Mouse (Mus musculus): ENCODE results near the gene Sept9. TPM values are rescaled to one million over a fixed set of nuclear protein-coding genes. Genes with fewer than 3 reads are reported as not detected.

Sept9 gene
- polyA plus RNA-seq, 1 experiment from 2014 or later, result 208 TPM

DNA sequence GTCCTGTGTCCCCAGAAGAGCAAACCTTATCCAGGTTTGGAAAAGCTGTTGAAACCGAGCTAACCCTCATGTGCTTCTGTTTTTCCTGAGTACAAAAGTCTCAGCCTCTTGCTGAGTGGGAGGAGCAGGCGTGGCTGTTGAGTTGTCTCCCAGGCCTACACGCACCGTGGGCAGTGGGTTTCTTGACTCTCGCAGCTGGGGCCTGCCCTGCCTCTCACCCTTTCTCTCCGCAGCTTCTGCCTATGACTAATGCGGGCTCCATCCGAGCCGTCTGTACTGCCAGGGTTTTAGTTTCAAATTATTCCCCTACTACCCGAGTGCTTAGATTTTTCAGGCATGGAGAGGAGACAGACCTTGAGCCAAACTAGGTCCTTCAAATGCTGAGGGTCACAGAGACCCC is 28.7 kb downstream of the Sept9 start:
- no peak overlapping the region for H3K4me2 ChIP-seq (ENCODE audit: low read depth, severe bottlenecking)
- DNase-seq (ENCODE audit: low spot score) (no peak), ATAC-seq (ENCODE audit: insufficient number of reproducible peaks, low FRiP score, low TSS enrichment, low read depth) (no peak)
- 70% methylated on average over 10 of the region's 10 CpGs for WGBS
- H3K9ac ChIP-seq (ENCODE audit: low read length), result no peak overlapping the region
- H3K27ac ChIP-seq (replicated peaks; ENCODE audit: low read depth, low read length), result no peak overlapping the region
- peaks cover 11% of the 10 kb centered on the region for H3K4me1 ChIP-seq (ENCODE audit: control insufficient read depth, insufficient read depth, low read length)
- no peaks in the 10 kb centered on the region for H3K36me3 ChIP-seq (ENCODE audit: control insufficient read depth, insufficient read depth, low read length)
- no peaks in the 10 kb centered on the region for H3K27me3 ChIP-seq (ENCODE audit: control insufficient read depth, insufficient read depth, low read length)
- no peak overlapping the region for H3K4me3 ChIP-seq (ENCODE audit: low read depth, low read length)
- no peaks in the 10 kb centered on the region for H3K9me3 ChIP-seq (ENCODE audit: control insufficient read depth, low read length)

DNA sequence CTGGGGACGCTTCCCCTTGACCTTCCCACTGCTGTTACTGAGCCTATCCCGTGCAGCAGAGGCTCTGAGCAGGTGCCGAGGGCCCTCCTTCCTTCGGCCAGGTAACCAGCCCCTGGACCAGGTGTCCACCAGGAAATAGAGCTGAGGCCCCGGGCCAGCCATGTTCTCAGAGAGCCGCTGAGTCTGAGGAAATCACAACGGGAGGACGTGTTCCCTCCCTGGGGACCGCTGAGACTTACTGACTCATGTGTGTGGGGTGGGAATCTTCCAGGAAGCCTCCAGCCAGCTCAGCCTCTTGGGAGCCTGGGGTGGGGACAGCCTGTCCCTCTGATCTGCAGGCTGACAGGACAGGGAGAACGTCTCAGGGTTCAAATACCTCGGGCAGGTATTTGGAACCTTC is 32.1 kb downstream of the Sept9 start:
- peak overlapping the region; percentile 62 for H3K4me2 ChIP-seq (ENCODE audit: low read depth, severe bottlenecking)
- no peak for DNase-seq (ENCODE audit: low spot score)
- H3K9ac ChIP-seq (ENCODE audit: low read length), result no peak overlapping the region
- H3K27ac ChIP-seq (replicated peaks; ENCODE audit: low read depth, low read length), result 0 out of 2 replicates have a peak overlapping the region, but pooled peaks have one; percentile 12
- peaks cover 29% of the 10 kb centered on the region for H3K4me1 ChIP-seq (ENCODE audit: control insufficient read depth, insufficient read depth, low read length)
- no peak for ATAC-seq (ENCODE audit: insufficient number of reproducible peaks, low FRiP score, low TSS enrichment, low read depth)
- H3K36me3 ChIP-seq (ENCODE audit: control insufficient read depth, insufficient read depth, low read length), result no peaks in the 10 kb centered on the region
- no peaks in the 10 kb centered on the region for H3K27me3 ChIP-seq (ENCODE audit: control insufficient read depth, insufficient read depth, low read length)
- 56% methylated on average over 11 of the region's 11 CpGs for WGBS
- H3K9me3 ChIP-seq (ENCODE audit: control insufficient read depth, low read length), result no peaks in the 10 kb centered on the region
- H3K4me3 ChIP-seq (ENCODE audit: low read depth, low read length), result no peak overlapping the region

DNA sequence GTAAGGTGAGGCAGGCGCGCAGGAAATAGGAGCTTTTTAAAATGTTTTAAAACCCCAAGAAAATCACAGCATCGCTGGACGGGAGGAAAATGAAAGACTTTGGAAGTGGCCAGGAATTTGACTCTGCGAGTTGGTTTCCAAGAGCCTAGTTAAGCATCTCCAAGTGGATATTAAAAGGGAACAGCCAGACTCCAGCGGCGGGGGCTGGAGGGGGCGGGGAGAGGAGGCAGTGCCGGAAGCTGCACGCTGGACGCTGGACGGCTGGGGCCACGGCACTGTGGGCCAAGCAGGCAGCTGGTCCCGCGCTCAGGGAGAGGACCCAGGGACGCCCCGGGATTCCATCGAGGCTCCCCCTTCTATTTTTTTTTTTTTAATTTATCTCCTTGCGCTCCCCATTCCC is 32.6 kb downstream of the Sept9 start:
- peak; percentile 75 for DNase-seq (ENCODE audit: low spot score)
- H3K9me3 ChIP-seq (ENCODE audit: control insufficient read depth, low read length), result no peaks in the 10 kb centered on the region
- no peak overlapping the region for H3K27ac ChIP-seq (replicated peaks; ENCODE audit: low read depth, low read length)
- H3K4me2 ChIP-seq (ENCODE audit: low read depth, severe bottlenecking), result peak overlapping the region; percentile 62
- WGBS, result 18% methylated on average over 19 of the region's 19 CpGs
- peaks cover 29% of the 10 kb centered on the region for H3K4me1 ChIP-seq (ENCODE audit: control insufficient read depth, insufficient read depth, low read length)
- H3K36me3 ChIP-seq (ENCODE audit: control insufficient read depth, insufficient read depth, low read length), result no peaks in the 10 kb centered on the region
- no peaks in the 10 kb centered on the region for H3K27me3 ChIP-seq (ENCODE audit: control insufficient read depth, insufficient read depth, low read length)
- H3K9ac ChIP-seq (ENCODE audit: low read length), result peak overlapping the region; percentile 45
- peak overlapping the region; percentile 16 for H3K4me3 ChIP-seq (ENCODE audit: low read depth, low read length)
- ATAC-seq (ENCODE audit: insufficient number of reproducible peaks, low FRiP score, low TSS enrichment, low read depth), result no peak; the same call in 1 of the 2 replicates

- 36% methylated on average over 10 of the region's 10 CpGs for WGBS
- Histone ChIP-seq H3K4me1 (ENCODE audit: control insufficient read depth, insufficient read depth, low read length) (peaks cover 29% of the 10 kb centered on the region), H3K27ac (replicated peaks; ENCODE audit: low read depth, low read length) (no peak overlapping the region)
Measured at GRCm38 (mm10) chr11:117232886-117233458, 33.5 kb downstream of the Sept9 start.

DNA sequence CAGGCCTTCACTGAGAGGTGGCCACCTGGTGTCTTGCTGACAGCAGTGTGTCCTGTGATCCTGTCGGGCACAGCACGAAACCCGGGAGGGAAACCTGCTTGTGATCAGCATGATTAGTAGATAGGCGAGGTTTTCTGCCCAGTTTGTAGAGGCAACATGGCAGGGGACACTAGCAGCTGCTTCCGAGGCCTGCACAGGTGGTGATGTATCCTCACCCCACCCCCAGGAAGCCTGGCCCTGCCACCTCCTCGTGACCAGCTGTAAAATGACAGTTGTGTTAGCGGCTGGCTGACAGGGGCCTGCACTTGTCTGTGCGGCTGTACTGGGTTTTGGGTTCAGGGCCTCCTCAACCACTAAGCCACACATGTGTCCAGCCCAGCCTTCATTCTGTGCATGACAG is 34.4 kb downstream of the Sept9 start:
- no peak overlapping the region for H3K4me3 ChIP-seq (ENCODE audit: low read depth, low read length)
- H3K4me2 ChIP-seq (ENCODE audit: low read depth, severe bottlenecking), result peak overlapping the region; percentile 20
- H3K36me3 ChIP-seq (ENCODE audit: control insufficient read depth, insufficient read depth, low read length), result no peaks in the 10 kb centered on the region
- DNase-seq (ENCODE audit: low spot score) (no peak), ATAC-seq (ENCODE audit: insufficient number of reproducible peaks, low FRiP score, low TSS enrichment, low read depth) (no peak)
- H3K4me1 ChIP-seq (ENCODE audit: control insufficient read depth, insufficient read depth, low read length), result peaks cover 33% of the 10 kb centered on the region
- no peak overlapping the region for H3K27ac ChIP-seq (replicated peaks; ENCODE audit: low read depth, low read length)
- H3K27me3 ChIP-seq (ENCODE audit: control insufficient read depth, insufficient read depth, low read length), result no peaks in the 10 kb centered on the region
- H3K9ac ChIP-seq (ENCODE audit: low read length), result no peak overlapping the region
- H3K9me3 ChIP-seq (ENCODE audit: control insufficient read depth, low read length), result no peaks in the 10 kb centered on the region
- 47% methylated on average over 8 of the region's 8 CpGs for WGBS

More at GRCm38 (mm10) chr11:117232886-117233458, 33.5 kb downstream of the Sept9 start:
- H3K36me3 ChIP-seq (ENCODE audit: control insufficient read depth, insufficient read depth, low read length), result no peaks in the 10 kb centered on the region
- H3K9ac ChIP-seq (ENCODE audit: low read length), result peak overlapping the region; percentile 36; the same call in 1 of the 2 replicates
- H3K9me3 ChIP-seq (ENCODE audit: control insufficient read depth, low read length), result no peaks in the 10 kb centered on the region
- DNase-seq (ENCODE audit: low spot score), result no peak
- no peak overlapping the region for H3K4me3 ChIP-seq (ENCODE audit: low read depth, low read length)
- H3K27me3 ChIP-seq (ENCODE audit: control insufficient read depth, insufficient read depth, low read length), result no peaks in the 10 kb centered on the region
- no peak for ATAC-seq (ENCODE audit: insufficient number of reproducible peaks, low FRiP score, low TSS enrichment, low read depth)
- H3K4me2 ChIP-seq (ENCODE audit: low read depth, severe bottlenecking), result peak overlapping the region; percentile 20

- Histone ChIP-seq H3K9me3 (ENCODE audit: control insufficient read depth, low read length) (no peaks in the 10 kb centered on the region), H3K4me3 (ENCODE audit: low read depth, low read length) (no peak overlapping the region), H3K27ac (replicated peaks; ENCODE audit: low read depth, low read length) (no peak overlapping the region), H3K4me2 (ENCODE audit: low read depth, severe bottlenecking) (no peak overlapping the region), H3K27me3 (ENCODE audit: control insufficient read depth, insufficient read depth, low read length) (no peaks in the 10 kb centered on the region), H3K9ac (ENCODE audit: low read length) (no peak overlapping the region), H3K4me1 (ENCODE audit: control insufficient read depth, insufficient read depth, low read length) (peaks cover 33% of the 10 kb centered on the region), H3K36me3 (ENCODE audit: control insufficient read depth, insufficient read depth, low read length) (no peaks in the 10 kb centered on the region)
- WGBS, result 56% methylated on average over 12 of the region's 12 CpGs
- no peak for DNase-seq (ENCODE audit: low spot score)
- ATAC-seq (ENCODE audit: insufficient number of reproducible peaks, low FRiP score, low TSS enrichment, low read depth), result no peak
Measured at GRCm38 (mm10) chr11:117235086-117235897, 35.8 kb downstream of the Sept9 start.

GRCm38 (mm10) chr11:117235898-117236459 is 36.5 kb downstream of the Sept9 start:
- ATAC-seq (ENCODE audit: insufficient number of reproducible peaks, low FRiP score, low TSS enrichment, low read depth) (no peak), DNase-seq (ENCODE audit: low spot score) (no peak)
- no peak overlapping the region for H3K9ac ChIP-seq (ENCODE audit: low read length)

GRCm38 (mm10) chr11:117238169-117238568 is 38.7 kb downstream of the Sept9 start:
- Histone ChIP-seq H3K27me3 (ENCODE audit: control insufficient read depth, insufficient read depth, low read length) (no peaks in the 10 kb centered on the region), H3K4me3 (ENCODE audit: low read depth, low read length) (no peak overlapping the region), H3K4me1 (ENCODE audit: control insufficient read depth, insufficient read depth, low read length) (peaks cover 22% of the 10 kb centered on the region), H3K27ac (replicated peaks; ENCODE audit: low read depth, low read length) (no peak overlapping the region), H3K9ac (ENCODE audit: low read length) (no peak overlapping the region), H3K36me3 (ENCODE audit: control insufficient read depth, insufficient read depth, low read length) (no peaks in the 10 kb centered on the region), H3K9me3 (ENCODE audit: control insufficient read depth, low read length) (no peaks in the 10 kb centered on the region), H3K4me2 (ENCODE audit: low read depth, severe bottlenecking) (no peak overlapping the region)
- 3% methylated on average over 4 of the region's 4 CpGs for WGBS
- ATAC-seq (ENCODE audit: insufficient number of reproducible peaks, low FRiP score, low TSS enrichment, low read depth), result peak; percentile 59; the same call in 1 of the 2 replicates
- peak; percentile 97 for DNase-seq (ENCODE audit: low spot score)

More at GRCm38 (mm10) chr11:117235898-117236459, 36.5 kb downstream of the Sept9 start:
- Histone ChIP-seq H3K4me2 (ENCODE audit: low read depth, severe bottlenecking) (no peak overlapping the region), H3K9me3 (ENCODE audit: control insufficient read depth, low read length) (no peaks in the 10 kb centered on the region), H3K4me3 (ENCODE audit: low read depth, low read length) (no peak overlapping the region), H3K36me3 (ENCODE audit: control insufficient read depth, insufficient read depth, low read length) (no peaks in the 10 kb centered on the region), H3K27ac (replicated peaks; ENCODE audit: low read depth, low read length) (no peak overlapping the region), H3K27me3 (ENCODE audit: control insufficient read depth, insufficient read depth, low read length) (no peaks in the 10 kb centered on the region), H3K4me1 (ENCODE audit: control insufficient read depth, insufficient read depth, low read length) (peaks cover 33% of the 10 kb centered on the region)
- 18% methylated on average over 9 of the region's 9 CpGs for whole genome bisulfite sequencing
